Mouse (Mus musculus) embryonic facial prominence, embryonic 15.5 days (tissue): ENCODE results near the gene Jpt2. TPM values are rescaled to one million over a fixed set of nuclear protein-coding genes. Genes with fewer than 3 reads are reported as not detected.

Source experiments
- ATAC-seq: fragments of 200-750 bp; cut with Nextera tagmentation; 2 replicates; pipeline ENCODE4 v1.8.0; 2017; ENCODE audit warnings: low read depth, moderate TSS enrichment; ENCODE audit not compliant: insufficient number of reproducible peaks, low FRiP score, low TSS enrichment
- H3K27ac ChIP-seq: fragments of 300-500 bp; sonication (generic); replicated peaks from 2 replicates; pipeline ENCODE4 v1.5.1; 2015; ENCODE audit warnings: mild to moderate bottlenecking, inconsistent platforms
- H3K27me3 ChIP-seq: fragments of 300-500 bp; sonication (generic); 2 replicates; pipeline ENCODE4 v1.6.1; 2015; ENCODE audit warnings: inconsistent platforms
- H3K36me3 ChIP-seq: fragments of 300-500 bp; sonication (generic); 2 replicates; pipeline ENCODE4 v1.6.1; 2015; ENCODE audit warnings: mild to moderate bottlenecking, inconsistent platforms
- H3K4me1 ChIP-seq: fragments of 300-500 bp; sonication (generic); 2 replicates; pipeline ENCODE4 v1.6.1; 2015; ENCODE audit warnings: inconsistent platforms
- H3K4me2 ChIP-seq: fragments of 300-500 bp; sonication (generic); replicated peaks from 2 replicates; pipeline ENCODE4 v1.6.1; 2015; ENCODE audit warnings: mild to moderate bottlenecking, inconsistent platforms
- H3K4me3 ChIP-seq: fragments of 300-500 bp; sonication (generic); replicated peaks from 2 replicates; pipeline ENCODE4 v1.5.1; 2015; ENCODE audit warnings: mild to moderate bottlenecking, inconsistent platforms
- H3K9ac ChIP-seq: fragments of 300-500 bp; sonication (generic); 2 replicates; pipeline ENCODE4 v1.6.1; 2015; ENCODE audit warnings: inconsistent platforms
- H3K9me3 ChIP-seq: fragments of 300-500 bp; sonication (generic); replicated peaks from 2 replicates; pipeline ENCODE4 v1.6.1; 2016; ENCODE audit warnings: inconsistent platforms
- WGBS: fragments of 180-500 bp; shearing (Covaris S2); methylation state at CpG from one replicate; pipeline ENCODE4 v1.1.7; 2015; 5-methylcytosine and 5-hydroxymethylcytosine counted together
- polyA plus RNA-seq: library from polyadenylated mRNA; unstranded; fragments of >200 nt; fragmentation: Nextera tagmentation; extraction: Ambion mirVana; gene quantifications from 2 replicates; pipeline ENCODE4 v1.2.1, GENCODE M21; 2015

Gene Jpt2
- polyA plus RNA-seq, 1 experiment from 2014 or later = 166 TPM

DNA sequence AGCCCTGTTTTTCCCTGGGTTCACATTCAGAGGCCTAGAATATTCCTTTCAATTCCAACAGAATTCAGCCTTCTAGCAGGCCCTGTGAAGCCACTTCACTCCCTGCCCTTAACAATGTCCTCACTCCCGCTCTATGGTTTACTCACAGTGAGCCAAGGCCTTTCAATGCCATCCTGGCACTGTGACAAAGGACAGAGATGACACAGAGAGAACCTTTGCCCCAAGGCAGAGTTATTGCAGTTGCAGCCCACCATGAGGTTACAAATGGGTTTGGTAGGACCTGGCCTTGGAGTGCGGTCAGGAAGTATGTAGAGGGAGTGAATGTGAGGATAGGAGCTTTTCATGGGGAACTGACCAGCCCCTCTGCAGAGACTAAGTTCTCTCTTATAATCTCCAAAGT, 52.9 kb downstream of the Jpt2 start:
- Histone ChIP-seq H3K36me3 (peaks cover 98% of the 10 kb centered on the region), H3K27me3 (no peaks in the 10 kb centered on the region), H3K4me1 (no peaks in the 10 kb centered on the region), H3K4me3 (no peak overlapping the region), H3K4me2 (no peak overlapping the region), H3K9me3 (no peaks in the 10 kb centered on the region), H3K9ac (no peak overlapping the region), H3K27ac (no peak overlapping the region)
- ATAC-seq = no peak
- WGBS = 92% methylated on average over 2 of the region's 2 CpGs

DNA sequence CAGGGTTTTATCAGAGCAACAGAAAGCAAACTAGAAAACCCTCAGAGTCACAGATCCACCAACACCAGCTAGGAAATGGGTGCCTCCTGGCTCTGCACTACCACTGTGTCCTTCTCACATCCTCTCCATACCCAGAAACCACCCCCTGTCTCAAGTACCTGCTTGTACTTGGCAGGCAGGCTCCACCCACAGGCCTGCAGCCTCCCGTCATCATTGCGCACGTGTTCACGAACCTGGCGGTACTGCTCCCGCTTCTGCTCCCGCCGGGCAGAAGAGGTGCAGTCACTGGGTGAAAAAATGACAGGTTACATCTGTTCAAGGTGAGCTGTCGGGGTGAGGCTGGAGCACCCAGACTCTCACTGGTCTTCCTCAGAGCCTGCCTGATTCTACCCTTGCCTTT, 56.7 kb downstream of the Jpt2 start:
- WGBS = 89% methylated on average over 9 of the region's 9 CpGs
- Histone ChIP-seq H3K9me3 (no peaks in the 10 kb centered on the region), H3K36me3 (peaks cover 100% of the 10 kb centered on the region), H3K4me3 (no peak overlapping the region), H3K4me1 (no peaks in the 10 kb centered on the region), H3K9ac (no peak overlapping the region), H3K4me2 (no peak overlapping the region), H3K27ac (no peak overlapping the region), H3K27me3 (no peaks in the 10 kb centered on the region)
- no peak for ATAC-seq

DNA sequence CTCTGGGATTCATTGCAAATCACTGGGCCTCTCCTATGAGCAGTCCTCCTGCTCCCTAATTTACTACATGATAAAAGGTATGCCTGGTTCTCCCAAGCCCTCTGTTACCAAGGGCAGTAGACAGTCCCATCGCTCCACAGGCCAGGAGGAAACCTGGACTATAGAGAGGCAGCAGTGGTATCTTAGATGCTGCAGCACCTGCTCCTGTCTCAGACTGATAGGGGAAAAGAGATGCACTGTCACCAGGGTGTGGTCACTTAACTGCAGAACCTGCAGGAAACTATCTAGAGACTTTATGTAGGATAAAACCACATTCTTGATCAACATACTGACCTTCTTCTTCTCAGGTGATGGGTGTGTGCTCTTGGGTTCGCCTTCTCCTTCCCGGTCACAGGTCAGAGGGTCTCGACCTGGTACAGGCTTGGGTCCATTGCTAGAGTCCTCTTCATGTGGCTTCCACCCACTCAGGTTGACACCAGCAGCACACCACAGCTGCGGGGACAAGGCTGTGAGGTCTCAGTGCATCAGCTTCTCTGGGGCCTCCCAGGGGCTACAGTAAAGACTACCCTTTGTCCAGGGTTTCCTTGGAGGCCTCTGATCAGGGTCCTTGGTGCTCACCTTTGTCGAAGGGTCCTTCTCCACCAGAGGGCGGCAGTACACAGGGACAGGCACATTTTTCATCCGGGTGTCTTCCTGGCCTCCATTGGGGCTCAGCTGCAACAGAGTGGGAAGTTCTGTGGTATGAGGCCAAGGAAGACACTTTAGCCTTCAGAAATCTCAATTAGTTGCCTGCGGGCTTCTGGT, 57.6 kb downstream of the Jpt2 start:
- no peaks in the 10 kb centered on the region for H3K9me3 ChIP-seq
- H3K27ac ChIP-seq = no peak overlapping the region
- no peaks in the 10 kb centered on the region for H3K27me3 ChIP-seq
- H3K4me2 ChIP-seq = no peak overlapping the region
- WGBS = 69% methylated on average over 9 of the region's 9 CpGs
- H3K36me3 ChIP-seq = peaks cover 100% of the 10 kb centered on the region
- H3K4me1 ChIP-seq = peaks cover 3% of the 10 kb centered on the region
- no peak overlapping the region for H3K4me3 ChIP-seq
- ATAC-seq = no peak
- no peak overlapping the region for H3K9ac ChIP-seq

DNA sequence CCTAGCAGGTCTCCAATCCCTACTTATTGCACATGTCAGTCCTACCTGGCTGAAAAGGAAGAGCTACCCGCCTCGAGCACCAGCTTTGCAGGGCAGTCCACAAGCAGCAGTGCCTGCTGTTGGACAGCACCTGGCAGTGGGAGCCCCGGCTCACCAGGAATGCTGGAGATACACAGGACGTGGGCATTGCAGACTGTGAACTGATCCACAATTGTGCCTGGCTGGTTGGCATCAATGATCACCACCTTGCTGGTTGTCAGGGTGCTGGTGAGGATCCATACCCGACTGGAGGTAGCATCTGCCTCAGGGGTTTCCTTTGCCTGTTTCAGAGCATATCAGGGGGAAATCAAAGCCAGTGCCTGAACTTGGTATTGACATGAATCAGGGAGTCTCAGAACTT, 58.4 kb downstream of the Jpt2 start:
- peaks cover 98% of the 10 kb centered on the region for H3K36me3 ChIP-seq

DNA sequence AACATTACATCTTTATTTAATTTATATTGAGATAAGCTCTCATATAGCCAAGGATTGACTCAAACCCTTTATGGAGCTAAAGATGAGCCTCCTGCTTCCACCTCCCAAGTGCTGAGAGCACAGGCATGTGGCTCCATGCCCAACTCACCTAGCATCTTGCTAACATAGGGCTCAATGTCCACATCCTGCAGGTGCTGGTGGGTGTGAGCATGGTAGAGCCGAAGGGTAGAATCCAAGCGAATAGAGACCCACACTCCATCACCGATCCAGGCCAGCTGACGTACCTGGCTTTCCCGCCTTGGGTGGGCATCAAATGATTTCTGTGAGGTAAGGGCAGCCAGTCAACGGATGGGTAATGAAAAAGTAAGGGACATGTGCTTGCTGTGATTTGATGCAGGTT, 60.5 kb downstream of the Jpt2 start:
- Histone ChIP-seq H3K27me3 (no peaks in the 10 kb centered on the region), H3K4me3 (no peak overlapping the region), H3K4me2 (no peak overlapping the region), H3K9me3 (no peaks in the 10 kb centered on the region), H3K9ac (no peak overlapping the region), H3K4me1 (peaks cover 30% of the 10 kb centered on the region), H3K36me3 (peaks cover 77% of the 10 kb centered on the region), H3K27ac (no peak overlapping the region)
- no peak for ATAC-seq
- 89% methylated on average over 6 of the region's 6 CpGs for WGBS

More for the DNA sequence above, 58.4 kb downstream of the Jpt2 start:
- Histone ChIP-seq H3K4me2 (no peak overlapping the region), H3K4me3 (no peak overlapping the region), H3K4me1 (peaks cover 10% of the 10 kb centered on the region), H3K9ac (no peak overlapping the region), H3K27me3 (no peaks in the 10 kb centered on the region), H3K27ac (no peak overlapping the region), H3K9me3 (no peaks in the 10 kb centered on the region)
- 91% methylated on average over 5 of the region's 5 CpGs for WGBS
- no peak for ATAC-seq

DNA sequence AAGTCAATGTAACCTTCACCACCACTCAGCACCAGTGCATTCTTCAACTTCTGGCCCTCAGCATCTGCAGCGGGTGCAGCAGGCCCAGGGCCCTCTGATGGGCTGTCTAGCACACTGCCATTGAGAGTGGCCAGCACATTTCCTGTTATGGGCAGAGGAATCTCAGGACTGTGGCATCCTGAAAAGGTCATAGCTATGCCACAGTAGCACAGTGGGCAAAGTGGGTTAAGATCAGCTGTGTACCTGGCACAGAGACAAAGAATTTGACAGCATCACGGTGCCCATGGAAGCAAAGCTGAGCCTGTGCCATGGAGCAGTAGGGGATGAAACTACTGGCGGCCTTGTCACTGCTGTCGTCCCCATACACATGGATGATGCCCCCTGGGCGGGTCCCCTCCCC, 61.3 kb downstream of the Jpt2 start:
- no peak overlapping the region for H3K4me3 ChIP-seq
- peaks cover 68% of the 10 kb centered on the region for H3K36me3 ChIP-seq
- no peak overlapping the region for H3K4me2 ChIP-seq
- WGBS = 70% methylated on average over 5 of the region's 5 CpGs
- no peak overlapping the region for H3K27ac ChIP-seq
- no peak overlapping the region for H3K9ac ChIP-seq
- H3K9me3 ChIP-seq = no peaks in the 10 kb centered on the region
- H3K27me3 ChIP-seq = no peaks in the 10 kb centered on the region
- no peak for ATAC-seq
- peaks cover 33% of the 10 kb centered on the region for H3K4me1 ChIP-seq

DNA sequence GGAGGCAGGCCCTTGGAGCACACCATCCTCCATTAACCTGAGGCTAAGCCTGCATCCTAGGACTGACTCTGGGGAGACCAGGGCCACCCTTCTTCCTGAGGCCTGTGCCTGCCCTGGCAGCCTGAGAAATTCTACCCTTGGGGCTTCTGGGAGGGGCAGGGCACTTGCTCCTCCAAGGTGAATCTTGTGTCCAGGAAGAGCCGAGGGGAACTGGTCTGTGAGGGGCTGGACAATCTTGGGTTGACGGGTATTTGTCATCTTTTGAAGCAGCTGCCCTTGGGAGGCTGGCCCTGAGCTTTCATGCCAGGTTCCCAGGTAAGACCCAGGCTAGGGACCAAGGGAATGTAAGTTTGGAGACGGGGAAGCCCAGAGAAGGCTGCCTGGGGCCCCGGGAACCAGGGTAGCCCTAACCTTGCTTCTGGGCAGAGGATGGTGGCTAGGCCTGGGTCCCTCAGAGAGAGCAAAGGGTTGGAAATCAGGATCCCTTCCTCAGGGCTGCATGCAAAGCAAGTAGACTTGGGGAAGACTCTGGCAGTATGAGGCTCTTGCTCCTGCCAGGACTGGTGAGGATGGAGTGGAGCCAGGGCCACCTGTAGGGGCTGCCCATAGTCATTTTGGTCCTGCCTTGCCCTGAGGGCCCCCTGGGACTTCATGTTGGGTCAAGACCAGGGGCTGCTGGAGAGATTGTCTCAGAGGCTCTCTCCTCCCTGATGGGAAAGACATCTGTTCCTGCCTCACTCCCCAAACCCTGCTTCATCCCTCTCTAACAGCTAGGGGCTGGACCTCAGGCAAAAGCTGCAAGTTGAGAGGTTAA, 62.2 kb downstream of the Jpt2 start:
- peaks cover 42% of the 10 kb centered on the region for H3K4me1 ChIP-seq
- 75% methylated on average over 4 of the region's 4 CpGs for WGBS
- H3K4me2 ChIP-seq = no peak overlapping the region
- H3K27ac ChIP-seq = no peak overlapping the region
- ATAC-seq = no peak
- H3K9me3 ChIP-seq = no peaks in the 10 kb centered on the region
- no peak overlapping the region for H3K4me3 ChIP-seq
- no peaks in the 10 kb centered on the region for H3K27me3 ChIP-seq
- H3K9ac ChIP-seq = no peak overlapping the region; the same call in 1 of the 2 replicates
- peaks cover 66% of the 10 kb centered on the region for H3K36me3 ChIP-seq

DNA sequence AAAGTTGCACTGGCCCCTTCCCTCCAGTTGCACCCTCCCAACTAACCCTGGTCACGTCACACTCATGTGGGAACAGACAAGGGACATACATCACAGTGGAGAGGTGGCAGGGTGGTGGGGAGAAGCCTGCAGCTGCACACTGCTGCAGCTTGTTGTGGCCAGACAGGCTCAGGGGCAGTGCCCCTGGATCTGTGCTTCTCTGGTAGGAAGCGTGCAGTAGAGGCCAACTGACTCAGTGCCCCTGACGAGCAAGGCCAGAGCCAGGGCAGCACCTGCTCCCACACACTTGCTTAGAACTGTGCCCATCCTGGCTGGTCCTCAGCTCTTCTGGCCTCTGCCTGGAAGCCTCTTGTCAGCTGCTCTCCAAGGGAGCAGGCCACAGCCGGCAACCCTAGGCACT, 62.9 kb downstream of the Jpt2 start:
- peak overlapping the region; percentile 84 for H3K4me3 ChIP-seq

DNA sequence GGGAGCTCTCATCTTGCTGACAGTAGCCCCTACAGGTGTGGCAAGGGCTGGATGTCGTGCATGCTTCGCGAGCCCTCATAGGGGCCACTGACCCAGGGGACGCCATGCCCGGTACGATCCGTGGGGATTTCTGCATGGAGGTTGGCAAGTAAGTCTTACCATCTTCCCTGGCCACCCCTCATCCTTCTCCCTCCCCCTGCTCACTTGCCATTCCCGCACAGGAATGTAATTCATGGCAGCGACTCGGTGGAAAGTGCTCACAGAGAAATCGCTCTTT, 63.6 kb downstream of the Jpt2 start:
- peak overlapping the region; percentile 72; the same call in 1 of the 2 replicates for H3K27ac ChIP-seq

More for the DNA sequence above, 62.9 kb downstream of the Jpt2 start:
- Histone ChIP-seq H3K27ac (no peak overlapping the region), H3K27me3 (no peaks in the 10 kb centered on the region), H3K4me2 (peak overlapping the region; percentile 95; the same call in 1 of the 2 replicates), H3K4me1 (peaks cover 43% of the 10 kb centered on the region), H3K9ac (no peak overlapping the region; the same call in 1 of the 2 replicates), H3K9me3 (no peaks in the 10 kb centered on the region), H3K36me3 (peaks cover 66% of the 10 kb centered on the region)
- no peak for ATAC-seq
- 74% methylated on average over 4 of the region's 4 CpGs for WGBS

DNA sequence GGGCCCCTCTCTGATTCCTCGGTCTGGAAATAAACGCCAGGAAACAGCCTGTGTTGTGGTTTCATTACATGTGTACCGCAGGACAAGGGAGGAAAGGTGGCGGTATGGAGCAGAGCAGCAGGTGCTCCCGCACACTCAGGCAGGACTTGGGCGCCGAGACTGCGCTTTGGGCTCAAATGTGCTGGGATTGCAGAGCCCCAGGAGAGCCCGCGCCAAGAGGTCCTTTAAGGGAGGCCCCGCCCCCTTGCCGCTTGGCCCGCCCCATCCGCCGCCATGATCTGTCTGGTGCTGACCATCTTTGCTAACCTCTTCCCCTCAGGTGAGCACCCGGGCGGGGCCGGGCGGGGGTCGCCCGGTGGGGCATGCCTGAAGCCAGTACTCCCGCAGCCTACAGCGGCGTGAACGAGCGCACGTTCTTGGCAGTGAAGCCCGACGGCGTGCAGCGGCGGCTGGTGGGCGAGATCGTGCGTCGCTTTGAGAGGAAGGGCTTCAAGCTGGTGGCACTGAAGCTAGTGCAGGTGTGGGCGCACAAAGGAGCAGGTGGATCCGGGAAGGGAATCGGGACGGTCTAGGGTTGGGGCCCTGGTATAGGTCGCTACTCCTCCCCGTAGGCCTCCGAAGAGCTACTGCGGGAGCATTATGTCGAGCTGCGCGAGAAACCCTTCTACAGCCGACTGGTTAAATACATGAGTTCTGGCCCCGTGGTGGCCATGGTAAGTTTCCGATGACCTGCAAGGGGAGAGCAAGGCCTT, 64.1 kb downstream of the Jpt2 start, which contains the start of gene Nme3:
Gene Nme3, plus strand, starts transcription at position 260 of the 752 bp plus-strand sequence.
- Histone ChIP-seq H3K4me3 (peak within 1 kb of the TSS; percentile 84), H3K9ac (peak within 1 kb of the TSS; percentile 83), H3K4me1 (peaks cover 43% of the 10 kb centered on the region), H3K4me2 (peak within 1 kb of the TSS; percentile 95), H3K27ac (peak within 1 kb of the TSS; percentile 91), H3K9me3 (no peaks in the 10 kb centered on the region), H3K36me3 (peaks cover 64% of the 10 kb centered on the region), H3K27me3 (no peaks in the 10 kb centered on the region)
- ATAC-seq = peak; percentile 62
- WGBS = 1% methylated on average over 50 of the region's 50 CpGs

More for the DNA sequence above, 63.6 kb downstream of the Jpt2 start:
- no peak for ATAC-seq
- Histone ChIP-seq H3K4me3 (peak overlapping the region; percentile 84), H3K4me2 (peak overlapping the region; percentile 95), H3K36me3 (peaks cover 66% of the 10 kb centered on the region), H3K27me3 (no peaks in the 10 kb centered on the region), H3K9ac (peak overlapping the region; percentile 83), H3K4me1 (peaks cover 43% of the 10 kb centered on the region), H3K9me3 (no peaks in the 10 kb centered on the region)
- 28% methylated on average over 11 of the region's 11 CpGs for WGBS
